Mouse (Mus musculus): Measurements from ENCODE around the gene Naa20. TPM values are rescaled to one million over a fixed set of nuclear protein-coding genes. Genes with fewer than 3 reads are reported as not detected.

Gene Naa20
- polyA plus RNA-seq, 1 experiment from 2014 or later = 120 TPM

DNA sequence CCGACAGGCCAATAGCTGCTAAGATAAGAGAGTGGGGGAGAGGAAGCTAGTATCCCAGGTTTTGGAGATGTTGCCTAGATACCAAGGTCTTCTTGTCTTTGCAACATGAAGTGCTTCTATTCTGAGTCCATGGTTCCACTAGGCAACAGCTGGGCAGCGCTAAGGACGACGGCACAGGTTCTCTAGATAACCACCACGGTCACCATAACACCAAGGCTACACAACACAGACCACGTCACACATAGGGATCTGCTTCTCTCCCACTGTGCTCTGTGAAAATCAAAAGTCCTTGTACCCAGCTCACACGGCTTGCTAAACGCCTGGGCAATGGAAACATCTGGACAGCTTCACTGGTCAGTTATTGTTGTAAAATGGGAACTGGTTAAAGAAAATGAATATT lies 35.1 kb downstream of the Naa20 start:
- WGBS = 88% methylated on average over 8 of the region's 8 CpGs
- Histone ChIP-seq H3K9me3 (no peaks in the 10 kb centered on the region), H3K4me1 (peaks cover 10% of the 10 kb centered on the region), H3K9ac (no peak overlapping the region), H3K27me3 (replicated peaks) (no peaks in the 10 kb centered on the region), H3K36me3 (replicated peaks) (peaks cover 3% of the 10 kb centered on the region; the same call in 1 of the 2 replicates), H3K27ac (no peak overlapping the region), H3K4me3 (no peak overlapping the region), H3K4me2 (no peak overlapping the region)
- ATAC-seq (replicated peaks) = no peak

- H3K27ac ChIP-seq = no peak overlapping the region
- H3K9me3 ChIP-seq = no peaks in the 10 kb centered on the region
- no peaks in the 10 kb centered on the region for H3K27me3 ChIP-seq (replicated peaks)
- no peaks in the 10 kb centered on the region for H3K4me1 ChIP-seq
- 61% methylated on average over 3 of the region's 3 CpGs for WGBS
- H3K4me3 ChIP-seq = no peak overlapping the region
- no peak for ATAC-seq (replicated peaks)
- no peak overlapping the region for H3K9ac ChIP-seq
- no peak overlapping the region for H3K4me2 ChIP-seq
- no peaks in the 10 kb centered on the region for H3K36me3 ChIP-seq (replicated peaks)
Observed at GRCm38 (mm10) chr2:145941403-145941802, 39.5 kb downstream of the Naa20 start.

DNA sequence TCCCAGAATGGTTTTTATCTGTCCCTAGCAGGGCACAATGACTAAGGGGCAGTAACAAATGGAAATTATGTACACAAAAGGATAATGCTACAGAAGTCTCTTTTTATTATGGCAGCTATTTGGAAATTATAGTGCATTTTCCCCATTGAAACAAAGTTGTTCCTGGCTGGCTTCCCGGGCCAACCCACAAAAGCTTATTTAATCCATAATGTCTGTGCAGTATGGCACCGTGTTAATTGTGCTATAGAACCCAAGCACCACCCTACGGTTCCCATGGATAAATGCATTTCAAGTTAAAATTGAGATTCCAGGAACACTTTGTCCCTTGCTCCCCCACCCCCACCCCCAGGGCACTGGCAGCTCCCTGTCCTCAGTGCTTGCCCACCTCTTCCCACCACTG lies 42.4 kb downstream of the Naa20 start:
- Histone ChIP-seq H3K36me3 (replicated peaks) (no peaks in the 10 kb centered on the region), H3K27me3 (replicated peaks) (no peaks in the 10 kb centered on the region), H3K27ac (no peak overlapping the region), H3K4me2 (no peak overlapping the region), H3K9ac (no peak overlapping the region), H3K4me3 (no peak overlapping the region), H3K4me1 (no peaks in the 10 kb centered on the region), H3K9me3 (no peaks in the 10 kb centered on the region)
- ATAC-seq (replicated peaks) = no peak
- WGBS = 53% methylated on average over 3 of the region's 3 CpGs

DNA sequence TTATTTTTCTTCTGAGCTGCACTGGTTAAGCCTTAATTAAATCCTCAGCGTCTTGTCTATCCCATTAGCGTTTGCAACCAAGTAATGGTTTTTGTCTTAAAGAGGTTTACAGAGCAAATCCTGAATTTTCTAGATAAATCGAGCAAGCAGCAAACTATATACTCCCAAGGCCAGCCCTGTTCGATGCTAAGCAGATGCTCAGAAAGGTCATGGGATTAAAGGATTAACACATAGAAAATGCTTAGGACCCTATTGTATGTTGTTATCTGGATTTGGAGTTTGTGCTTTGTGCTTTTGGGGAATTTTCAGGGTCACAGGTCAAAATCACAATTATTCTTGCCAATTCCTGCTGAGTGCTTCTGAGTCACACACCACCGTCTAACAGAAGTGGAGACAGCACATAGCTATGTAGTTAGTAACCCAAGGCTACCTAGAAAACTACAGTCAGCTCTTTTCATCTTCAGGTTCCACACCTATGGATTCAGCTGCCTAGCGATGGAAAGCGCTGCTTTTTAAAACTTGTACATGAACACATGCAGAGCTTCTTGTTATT lies 46.6 kb downstream of the Naa20 start:
- no peaks in the 10 kb centered on the region for H3K9me3 ChIP-seq
- H3K27ac ChIP-seq = no peak overlapping the region
- H3K36me3 ChIP-seq (replicated peaks) = no peaks in the 10 kb centered on the region
- no peak overlapping the region for H3K4me2 ChIP-seq
- no peak for ATAC-seq (replicated peaks)
- peaks cover 13% of the 10 kb centered on the region for H3K4me1 ChIP-seq
- no peak overlapping the region for H3K4me3 ChIP-seq
- H3K9ac ChIP-seq = no peak overlapping the region
- H3K27me3 ChIP-seq (replicated peaks) = no peaks in the 10 kb centered on the region
- 40% methylated on average over 7 of the region's 7 CpGs for whole genome bisulfite sequencing

- Histone ChIP-seq H3K27ac (no peak overlapping the region), H3K27me3 (replicated peaks) (no peaks in the 10 kb centered on the region), H3K36me3 (replicated peaks) (no peaks in the 10 kb centered on the region), H3K9ac (no peak overlapping the region), H3K4me3 (no peak overlapping the region), H3K9me3 (no peaks in the 10 kb centered on the region), H3K4me2 (no peak overlapping the region), H3K4me1 (peaks cover 13% of the 10 kb centered on the region)
- ATAC-seq (replicated peaks) = peak; percentile 70
- 19% methylated on average over 11 of the region's 11 CpGs for WGBS
Observed at GRCm38 (mm10) chr2:145949475-145950068, 47.7 kb downstream of the Naa20 start.

DNA sequence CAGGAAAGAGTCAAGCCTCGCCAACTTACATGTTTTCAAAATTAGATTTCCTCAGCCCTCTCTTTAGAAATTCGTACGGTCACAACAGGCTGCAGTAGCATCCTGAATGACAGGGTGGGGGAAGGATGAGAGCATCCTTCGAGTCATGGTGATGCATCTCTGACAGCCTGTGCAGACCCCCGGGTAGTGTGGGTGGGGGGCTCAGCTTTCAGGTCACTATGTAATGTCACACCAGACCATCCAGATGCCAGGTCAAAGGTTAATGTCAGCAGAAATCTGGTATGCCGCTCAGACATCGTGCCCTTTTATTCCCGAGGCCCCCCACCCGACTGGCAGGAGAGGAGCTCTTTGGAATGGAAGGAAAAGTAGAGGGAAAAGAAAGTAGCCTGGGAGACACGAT lies 48.3 kb downstream of the Naa20 start:
- H3K27ac ChIP-seq = no peak overlapping the region
- 23% methylated on average over 10 of the region's 10 CpGs for WGBS
- no peak overlapping the region for H3K4me3 ChIP-seq
- H3K36me3 ChIP-seq (replicated peaks) = no peaks in the 10 kb centered on the region
- H3K27me3 ChIP-seq (replicated peaks) = no peaks in the 10 kb centered on the region
- no peak overlapping the region for H3K4me2 ChIP-seq
- no peaks in the 10 kb centered on the region for H3K9me3 ChIP-seq
- H3K4me1 ChIP-seq = peaks cover 13% of the 10 kb centered on the region
- ATAC-seq (replicated peaks) = no peak
- no peak overlapping the region for H3K9ac ChIP-seq

DNA sequence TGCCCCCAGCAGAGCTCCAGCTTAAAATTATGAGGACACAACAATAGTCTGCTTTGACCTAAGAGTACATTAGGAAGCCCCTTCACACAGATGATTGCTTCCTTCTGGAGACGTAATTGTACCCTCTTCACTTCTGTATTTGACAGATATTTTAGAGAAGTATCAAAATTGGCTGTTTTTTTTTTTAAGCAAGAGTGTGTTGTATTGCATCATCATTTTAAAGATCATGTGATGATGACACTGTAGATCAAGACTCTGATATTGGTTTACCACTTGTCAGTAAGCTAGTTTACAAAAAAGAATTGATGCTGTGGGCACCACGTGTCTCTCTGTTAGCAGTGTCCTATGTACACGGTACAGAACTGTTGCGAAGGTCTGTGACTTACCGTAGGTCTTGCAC lies 50.8 kb downstream of the Naa20 start:
- Histone ChIP-seq H3K9me3 (no peaks in the 10 kb centered on the region), H3K36me3 (replicated peaks) (no peaks in the 10 kb centered on the region), H3K9ac (no peak overlapping the region), H3K4me1 (peaks cover 13% of the 10 kb centered on the region), H3K27ac (no peak overlapping the region), H3K27me3 (replicated peaks) (0 out of 2 replicates have a peak, but pooled peaks cover 4% of the 10 kb centered on the region), H3K4me2 (no peak overlapping the region), H3K4me3 (no peak overlapping the region)
- no peak for ATAC-seq (replicated peaks)
- 87% methylated on average over 5 of the region's 5 CpGs for WGBS

DNA sequence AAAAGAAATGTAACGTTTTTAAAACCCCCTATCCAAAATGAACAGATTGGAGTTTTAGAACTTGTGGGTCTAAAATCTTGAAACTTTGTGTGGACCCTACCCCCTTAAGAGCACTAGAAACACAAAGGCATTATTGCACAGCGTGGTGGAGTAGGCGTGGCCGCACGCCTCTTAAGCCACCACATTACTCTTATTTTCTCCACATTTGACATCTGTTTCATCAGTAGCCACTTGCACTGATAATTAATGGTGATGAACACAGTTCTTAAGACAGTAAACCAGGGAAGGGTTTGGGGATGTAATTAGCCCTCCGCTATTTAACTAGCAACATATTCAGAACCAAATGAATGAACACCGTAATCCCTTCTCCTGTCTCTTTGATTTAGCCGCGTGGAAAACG lies 53.9 kb downstream of the Naa20 start:
- H3K9me3 ChIP-seq = no peaks in the 10 kb centered on the region
- no peak overlapping the region for H3K9ac ChIP-seq
- no peaks in the 10 kb centered on the region for H3K4me1 ChIP-seq
- H3K4me3 ChIP-seq = no peak overlapping the region
- no peak overlapping the region for H3K4me2 ChIP-seq
- H3K27me3 ChIP-seq (replicated peaks) = 0 out of 2 replicates have a peak, but pooled peaks cover 4% of the 10 kb centered on the region
- WGBS = 40% methylated on average over 10 of the region's 10 CpGs
- no peak for ATAC-seq (replicated peaks)
- no peaks in the 10 kb centered on the region for H3K36me3 ChIP-seq (replicated peaks)
- H3K27ac ChIP-seq = no peak overlapping the region

DNA sequence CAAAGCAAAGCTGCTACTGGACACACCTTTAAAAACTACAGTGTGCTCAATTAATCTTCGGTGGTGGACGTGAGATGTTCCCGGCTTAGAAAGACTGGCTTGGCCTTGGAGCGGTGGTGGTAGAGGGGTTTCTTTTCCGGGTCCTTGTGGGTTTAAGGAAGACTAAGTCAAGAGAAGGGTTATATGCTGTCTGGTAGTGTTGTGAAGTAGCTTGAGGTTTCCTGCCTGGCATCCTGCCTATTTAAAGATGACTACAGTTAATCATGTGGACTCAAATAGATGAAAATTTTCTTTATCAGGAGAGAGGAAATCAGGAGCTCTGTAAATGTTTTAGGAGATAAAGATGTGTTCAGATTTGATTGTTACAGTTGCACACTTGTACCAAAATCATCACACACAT lies 54.4 kb downstream of the Naa20 start:
- Histone ChIP-seq H3K27ac (no peak overlapping the region), H3K9me3 (no peaks in the 10 kb centered on the region), H3K36me3 (replicated peaks) (no peaks in the 10 kb centered on the region), H3K4me3 (no peak overlapping the region), H3K9ac (no peak overlapping the region), H3K4me1 (no peaks in the 10 kb centered on the region), H3K27me3 (replicated peaks) (0 out of 2 replicates have a peak, but pooled peaks cover 4% of the 10 kb centered on the region), H3K4me2 (no peak overlapping the region)
- no peak for ATAC-seq (replicated peaks)
- WGBS = 42% methylated on average over 5 of the region's 5 CpGs

DNA sequence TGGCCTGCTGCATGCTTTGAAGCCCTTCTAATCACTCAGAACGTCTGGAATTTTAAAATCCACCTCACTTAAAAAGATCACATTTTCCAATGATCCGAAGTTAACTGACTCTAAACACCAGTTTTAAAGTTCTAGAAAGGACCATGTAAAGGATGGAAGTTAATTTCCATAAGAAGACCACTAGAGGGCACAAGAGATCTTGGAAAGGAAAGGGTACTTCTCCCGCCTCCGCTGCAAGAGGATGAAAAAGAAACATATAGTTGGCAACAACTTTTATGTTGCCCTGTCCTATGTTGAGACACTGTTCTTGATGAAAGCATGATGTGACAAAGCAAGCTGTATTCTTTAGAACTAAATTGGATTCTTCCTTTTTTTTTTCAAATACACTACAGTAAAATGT lies 55.6 kb downstream of the Naa20 start:
- Histone ChIP-seq H3K9ac (no peak overlapping the region), H3K27ac (no peak overlapping the region), H3K4me2 (no peak overlapping the region), H3K4me1 (no peaks in the 10 kb centered on the region), H3K27me3 (replicated peaks) (0 out of 2 replicates have a peak, but pooled peaks cover 4% of the 10 kb centered on the region), H3K4me3 (no peak overlapping the region), H3K9me3 (no peaks in the 10 kb centered on the region), H3K36me3 (replicated peaks) (no peaks in the 10 kb centered on the region)
- whole genome bisulfite sequencing = 15% methylated on average over 4 of the region's 4 CpGs
- peak; percentile 62; the same call in 1 of the 2 replicates for ATAC-seq (replicated peaks)

DNA sequence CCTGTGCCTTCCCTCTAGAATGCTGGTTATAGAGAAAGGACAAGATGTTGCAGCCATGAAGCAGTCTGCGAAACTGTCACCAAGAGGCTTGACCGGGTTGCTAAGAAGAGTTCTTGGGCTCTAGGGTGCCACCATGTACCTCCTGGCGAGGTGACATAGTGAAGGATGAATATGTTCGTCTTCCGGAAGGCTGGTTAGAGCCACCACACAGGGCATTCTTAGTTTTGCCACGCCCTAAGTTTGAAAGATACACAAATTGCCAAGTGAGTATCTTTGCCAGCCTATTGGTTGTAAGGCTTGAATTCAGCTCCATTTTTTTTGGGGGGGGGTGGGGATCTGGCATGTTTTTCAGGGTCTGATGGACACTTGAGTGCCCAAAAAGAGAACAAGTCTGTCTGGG lies 56.2 kb downstream of the Naa20 start:
- Histone ChIP-seq H3K9me3 (no peaks in the 10 kb centered on the region), H3K27me3 (replicated peaks) (0 out of 2 replicates have a peak, but pooled peaks cover 4% of the 10 kb centered on the region), H3K9ac (no peak overlapping the region), H3K27ac (no peak overlapping the region), H3K4me2 (no peak overlapping the region), H3K36me3 (replicated peaks) (no peaks in the 10 kb centered on the region), H3K4me1 (no peaks in the 10 kb centered on the region), H3K4me3 (no peak overlapping the region)
- ATAC-seq (replicated peaks) = no peak
- WGBS = 82% methylated on average over 6 of the region's 6 CpGs

GRCm38 (mm10) chr2:145958551-145958950 lies 56.7 kb downstream of the Naa20 start:
- WGBS = 51% methylated on average over 7 of the region's 7 CpGs
- H3K4me2 ChIP-seq = no peak overlapping the region
- no peak for ATAC-seq (replicated peaks)
- 0 out of 2 replicates have a peak, but pooled peaks cover 4% of the 10 kb centered on the region for H3K27me3 ChIP-seq (replicated peaks)
- no peaks in the 10 kb centered on the region for H3K4me1 ChIP-seq
- no peaks in the 10 kb centered on the region for H3K9me3 ChIP-seq
- no peak overlapping the region for H3K27ac ChIP-seq
- no peaks in the 10 kb centered on the region for H3K36me3 ChIP-seq (replicated peaks)
- H3K4me3 ChIP-seq = no peak overlapping the region
- H3K9ac ChIP-seq = no peak overlapping the region

DNA sequence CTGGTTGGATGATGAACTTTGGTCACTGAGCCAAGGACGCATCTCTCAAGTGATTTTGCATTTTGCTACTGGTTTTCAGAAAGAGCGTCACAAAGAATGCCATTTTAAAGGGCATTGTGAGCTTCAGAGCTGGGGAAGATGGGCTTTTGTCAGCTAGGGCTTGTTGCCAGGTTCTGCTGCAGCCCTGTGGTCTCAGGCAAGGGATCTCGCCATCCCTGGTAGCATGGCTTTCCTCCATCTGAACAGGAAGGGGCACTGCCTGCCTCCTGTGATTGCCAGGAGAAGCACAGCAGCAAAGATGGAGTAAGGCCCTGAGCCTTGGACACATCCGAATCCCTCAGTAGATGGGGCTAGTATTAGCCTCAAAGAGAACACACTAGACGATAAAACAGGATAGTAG lies 60.0 kb downstream of the Naa20 start:
- 75% methylated on average over 5 of the region's 5 CpGs for WGBS
- no peaks in the 10 kb centered on the region for H3K36me3 ChIP-seq (replicated peaks)
- H3K9ac ChIP-seq = no peak overlapping the region
- H3K4me2 ChIP-seq = no peak overlapping the region
- no peaks in the 10 kb centered on the region for H3K9me3 ChIP-seq
- 0 out of 2 replicates have a peak, but pooled peaks cover 4% of the 10 kb centered on the region for H3K27me3 ChIP-seq (replicated peaks)
- ATAC-seq (replicated peaks) = no peak
- no peaks in the 10 kb centered on the region for H3K4me1 ChIP-seq
- H3K27ac ChIP-seq = no peak overlapping the region
- no peak overlapping the region for H3K4me3 ChIP-seq

Measured in midbrain, embryonic 15.5 days (tissue).